Mouse (Mus musculus) testis, adult 2 months (tissue): ENCODE data around the gene Tiparp.

Experiments
- CTCF ChIP-seq: fragments of 200-500 bp; IDR thresholded peaks from 2 replicates; pipeline ENCODE4 v1.5.1; 2012; ENCODE audit warnings: low read depth, mild to moderate bottlenecking, inconsistent platforms, low read length, moderate library complexity; ENCODE audit not compliant: control insufficient read depth, insufficient read depth, insufficient replicate concordance
- POLR2A ChIP-seq: fragments of 200-500 bp; IDR thresholded peaks from 2 replicates; pipeline ENCODE4 v1.6.1; 2012; ENCODE audit warnings: low read depth, mild to moderate bottlenecking, inconsistent platforms, low read length, moderate library complexity; ENCODE audit not compliant: control insufficient read depth

- no peak for TF ChIP-seq CTCF
- no peak for TF ChIP-seq POLR2A
Measured at GRCm38 (mm10) chr3:65541552-65541935, 13.3 kb downstream of the Tiparp start.
